Mouse (Mus musculus): ENCODE results near the gene Cyp21a1. TPM values are rescaled to one million over a fixed set of nuclear protein-coding genes. Genes with fewer than 3 reads are reported as not detected.
"Not testable (repeated sequence)": the region's sequence is repeated elsewhere in the genome, so short reads cannot be mapped to it uniquely, and the experiment has no call there.

The Cyp21a1 gene
- polyA plus RNA-seq (2014; fragmentation: Nextera tagmentation; extraction: Ambion mirVana) = not detected in 2 replicates

GRCm38 (mm10) chr17:34804301-34804700, at the start of gene Cyp21a1:
Gene Cyp21a1, minus strand, starts transcription at chr17:34804561.
- not testable (repeated sequence) for H3K4me2 ChIP-seq; H3K4me1 ChIP-seq (ENCODE audit: control insufficient read depth, insufficient read depth, low read length); H3K9ac ChIP-seq (ENCODE audit: low read length); H3K27ac ChIP-seq (ENCODE audit: low read depth, low read length); H3K36me3 ChIP-seq (ENCODE audit: control insufficient read depth, insufficient read depth, low read length); H3K9me3 ChIP-seq (ENCODE audit: control insufficient read depth, low read length); H3K27me3 ChIP-seq (ENCODE audit: control insufficient read depth, insufficient read depth, low read length); H3K4me3 ChIP-seq (ENCODE audit: low read depth, low read length); DNase-seq (ENCODE audit: low spot score, missing footprints); ATAC-seq (ENCODE audit: low FRiP score)
- 100% methylated on average over 1 of the region's 6 CpGs for WGBS

DNA sequence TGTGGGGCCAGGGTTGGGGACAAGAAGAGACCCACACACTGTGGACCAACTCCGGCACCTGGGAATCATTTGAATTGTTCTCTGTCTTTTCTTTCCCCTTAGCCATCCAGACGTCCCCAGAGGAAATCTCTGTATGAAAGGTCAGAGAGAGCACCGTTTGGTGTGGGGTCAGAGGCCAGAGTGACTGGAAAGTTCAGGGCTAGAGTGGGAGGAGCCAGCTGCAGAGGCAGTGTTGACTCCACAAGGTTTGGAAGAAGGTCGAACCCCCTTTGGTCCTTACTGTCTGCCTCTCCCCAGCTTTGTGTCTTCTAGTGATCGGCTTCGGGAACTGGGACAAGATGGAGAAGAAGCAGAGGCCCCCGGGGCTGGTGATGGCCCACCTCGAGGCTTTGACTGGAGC, 49.1 kb upstream of the Cyp21a1 start:
- Histone ChIP-seq H3K36me3 (ENCODE audit: control insufficient read depth, insufficient read depth, low read length) (peaks cover 2% of the 10 kb centered on the region; the same call in 1 of the 2 replicates), H3K9ac (ENCODE audit: low read length) (no peak overlapping the region), H3K27me3 (ENCODE audit: control insufficient read depth, insufficient read depth, low read length) (no peaks in the 10 kb centered on the region), H3K9me3 (ENCODE audit: control insufficient read depth, low read length) (no peaks in the 10 kb centered on the region), H3K4me3 (ENCODE audit: low read depth, low read length) (no peak overlapping the region), H3K27ac (ENCODE audit: low read depth, low read length) (no peak overlapping the region), H3K4me2 (no peak overlapping the region), H3K4me1 (ENCODE audit: control insufficient read depth, insufficient read depth, low read length) (peaks cover 14% of the 10 kb centered on the region)
- WGBS = 80% methylated on average over 8 of the region's 8 CpGs
- no peak for DNase-seq (ENCODE audit: low spot score, missing footprints)
- no peak for ATAC-seq (ENCODE audit: low FRiP score)

DNA sequence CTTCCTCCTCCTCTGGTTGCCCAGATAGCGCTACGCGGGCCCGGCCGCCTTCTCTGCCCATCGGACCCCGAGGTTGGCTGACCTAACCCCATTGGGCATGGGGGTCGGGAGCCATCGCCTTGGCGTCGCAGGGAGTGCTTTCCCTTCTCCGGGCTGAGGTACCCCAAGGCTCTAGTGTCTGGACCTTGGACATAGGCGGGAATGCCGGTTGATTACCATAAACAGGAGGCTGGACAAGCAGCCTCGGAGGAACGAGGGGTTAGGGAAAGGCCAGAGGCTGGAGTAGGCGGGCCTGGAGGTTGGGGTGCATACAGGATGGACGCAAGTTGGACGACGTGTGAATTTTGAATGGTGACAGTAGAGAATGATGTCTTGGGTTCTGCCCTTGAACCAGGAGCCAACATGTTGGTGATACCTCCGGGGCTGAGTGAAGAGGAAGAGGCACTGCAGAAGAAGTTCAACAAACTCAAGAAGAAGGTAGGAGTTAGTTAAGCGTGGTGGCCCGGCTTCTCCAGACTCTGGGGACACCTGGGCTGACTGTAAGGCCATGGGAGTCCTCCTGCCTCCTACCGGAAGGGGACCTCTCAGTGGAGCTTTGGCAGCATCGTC, 46.3 kb upstream of the Cyp21a1 start:
- peaks cover 14% of the 10 kb centered on the region for H3K4me1 ChIP-seq (ENCODE audit: control insufficient read depth, insufficient read depth, low read length)
- no peaks in the 10 kb centered on the region for H3K9me3 ChIP-seq (ENCODE audit: control insufficient read depth, low read length)
- no peak; the same call in 1 of the 2 replicates for ATAC-seq (ENCODE audit: low FRiP score)
- no peak for DNase-seq (ENCODE audit: low spot score, missing footprints)
- H3K27ac ChIP-seq (ENCODE audit: low read depth, low read length) = no peak overlapping the region
- peaks cover 9% of the 10 kb centered on the region; the same call in 1 of the 2 replicates for H3K36me3 ChIP-seq (ENCODE audit: control insufficient read depth, insufficient read depth, low read length)
- H3K9ac ChIP-seq (ENCODE audit: low read length) = peak overlapping the region; percentile 84
- peak overlapping the region; percentile 72 for H3K4me3 ChIP-seq (ENCODE audit: low read depth, low read length)
- under 1% methylated on average over 25 of the region's 25 CpGs for WGBS
- H3K4me2 ChIP-seq = peak overlapping the region; percentile 86
- no peaks in the 10 kb centered on the region for H3K27me3 ChIP-seq (ENCODE audit: control insufficient read depth, insufficient read depth, low read length)

GRCm38 (mm10) chr17:34849722-34850516, 45.6 kb upstream of the Cyp21a1 start, which contains the start of the genes Skiv2l and Nelfe:
Gene Skiv2l, minus strand, starts transcription at chr17:34850210.
Gene Nelfe, plus strand, starts transcription at chr17:34850391.
- Histone ChIP-seq H3K4me1 (ENCODE audit: control insufficient read depth, insufficient read depth, low read length) (peaks cover 14% of the 10 kb centered on the region), H3K4me3 (ENCODE audit: low read depth, low read length) (peak within 1 kb of the TSS; percentile 72), H3K27me3 (ENCODE audit: control insufficient read depth, insufficient read depth, low read length) (no peaks in the 10 kb centered on the region), H3K9ac (ENCODE audit: low read length) (peak within 1 kb of the TSS; percentile 84), H3K9me3 (ENCODE audit: control insufficient read depth, low read length) (no peaks in the 10 kb centered on the region), H3K27ac (ENCODE audit: low read depth, low read length) (no peak within 1 kb of the TSS), H3K4me2 (peak within 1 kb of the TSS; percentile 86), H3K36me3 (ENCODE audit: control insufficient read depth, insufficient read depth, low read length) (peaks cover 9% of the 10 kb centered on the region; the same call in 1 of the 2 replicates)
- 1% methylated on average over 65 of the region's 65 CpGs for WGBS
- DNase-seq (ENCODE audit: low spot score, missing footprints) = peak; percentile 100
- ATAC-seq (ENCODE audit: low FRiP score) = peak; percentile 97

- Histone ChIP-seq H3K27me3 (ENCODE audit: control insufficient read depth, insufficient read depth, low read length) (no peaks in the 10 kb centered on the region), H3K4me3 (ENCODE audit: low read depth, low read length) (no peak overlapping the region), H3K9me3 (ENCODE audit: control insufficient read depth, low read length) (no peaks in the 10 kb centered on the region), H3K36me3 (ENCODE audit: control insufficient read depth, insufficient read depth, low read length) (peaks cover 15% of the 10 kb centered on the region), H3K4me1 (ENCODE audit: control insufficient read depth, insufficient read depth, low read length) (peaks cover 14% of the 10 kb centered on the region), H3K27ac (ENCODE audit: low read depth, low read length) (no peak overlapping the region), H3K4me2 (no peak overlapping the region), H3K9ac (ENCODE audit: low read length) (no peak overlapping the region)
- no peak for ATAC-seq (ENCODE audit: low FRiP score)
- no peak for DNase-seq (ENCODE audit: low spot score, missing footprints)
- 86% methylated on average over 7 of the region's 7 CpGs for WGBS
Measured at GRCm38 (mm10) chr17:34847615-34848014, 43.3 kb upstream of the Cyp21a1 start.

DNA sequence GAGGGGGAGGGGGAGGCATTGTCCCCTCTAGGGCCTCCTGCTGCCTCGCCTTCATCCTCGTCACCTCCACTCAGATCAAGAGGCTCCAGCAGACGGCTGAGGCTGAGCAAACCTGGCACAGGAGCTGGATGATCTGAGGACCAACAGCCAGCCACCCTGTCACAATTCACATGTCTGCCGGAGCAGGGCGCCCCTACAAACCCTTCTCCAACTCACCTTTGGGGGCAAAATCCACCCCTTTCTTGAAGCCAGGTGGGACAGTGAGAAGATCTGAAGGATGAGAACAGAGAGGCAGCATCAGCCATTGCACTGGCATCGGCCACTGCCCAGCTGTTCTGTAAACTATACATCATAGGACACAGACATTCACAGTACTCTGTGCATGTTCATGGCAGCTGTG, 42.8 kb upstream of the Cyp21a1 start:
- Histone ChIP-seq H3K9me3 (ENCODE audit: control insufficient read depth, low read length) (no peaks in the 10 kb centered on the region), H3K36me3 (ENCODE audit: control insufficient read depth, insufficient read depth, low read length) (peaks cover 15% of the 10 kb centered on the region), H3K27ac (ENCODE audit: low read depth, low read length) (no peak overlapping the region), H3K4me3 (ENCODE audit: low read depth, low read length) (no peak overlapping the region), H3K27me3 (ENCODE audit: control insufficient read depth, insufficient read depth, low read length) (no peaks in the 10 kb centered on the region), H3K4me2 (no peak overlapping the region), H3K4me1 (ENCODE audit: control insufficient read depth, insufficient read depth, low read length) (peaks cover 14% of the 10 kb centered on the region), H3K9ac (ENCODE audit: low read length) (no peak overlapping the region)
- DNase-seq (ENCODE audit: low spot score, missing footprints) (no peak), ATAC-seq (ENCODE audit: low FRiP score) (no peak)
- 84% methylated on average over 6 of the region's 6 CpGs for WGBS

- H3K27me3 ChIP-seq (ENCODE audit: control insufficient read depth, insufficient read depth, low read length) = no peaks in the 10 kb centered on the region
- H3K4me2 ChIP-seq = no peak overlapping the region
- ATAC-seq (ENCODE audit: low FRiP score) (no peak), DNase-seq (ENCODE audit: low spot score, missing footprints) (no peak)
- WGBS = 93% methylated on average over 13 of the region's 13 CpGs
- H3K9ac ChIP-seq (ENCODE audit: low read length) = no peak overlapping the region
- no peak overlapping the region for H3K27ac ChIP-seq (ENCODE audit: low read depth, low read length)
- H3K9me3 ChIP-seq (ENCODE audit: control insufficient read depth, low read length) = no peaks in the 10 kb centered on the region
- H3K36me3 ChIP-seq (ENCODE audit: control insufficient read depth, insufficient read depth, low read length) = peaks cover 18% of the 10 kb centered on the region
- H3K4me1 ChIP-seq (ENCODE audit: control insufficient read depth, insufficient read depth, low read length) = peaks cover 4% of the 10 kb centered on the region; the same call in 1 of the 2 replicates
- H3K4me3 ChIP-seq (ENCODE audit: low read depth, low read length) = no peak overlapping the region
Measured at GRCm38 (mm10) chr17:34844884-34845283, 40.5 kb upstream of the Cyp21a1 start.

DNA sequence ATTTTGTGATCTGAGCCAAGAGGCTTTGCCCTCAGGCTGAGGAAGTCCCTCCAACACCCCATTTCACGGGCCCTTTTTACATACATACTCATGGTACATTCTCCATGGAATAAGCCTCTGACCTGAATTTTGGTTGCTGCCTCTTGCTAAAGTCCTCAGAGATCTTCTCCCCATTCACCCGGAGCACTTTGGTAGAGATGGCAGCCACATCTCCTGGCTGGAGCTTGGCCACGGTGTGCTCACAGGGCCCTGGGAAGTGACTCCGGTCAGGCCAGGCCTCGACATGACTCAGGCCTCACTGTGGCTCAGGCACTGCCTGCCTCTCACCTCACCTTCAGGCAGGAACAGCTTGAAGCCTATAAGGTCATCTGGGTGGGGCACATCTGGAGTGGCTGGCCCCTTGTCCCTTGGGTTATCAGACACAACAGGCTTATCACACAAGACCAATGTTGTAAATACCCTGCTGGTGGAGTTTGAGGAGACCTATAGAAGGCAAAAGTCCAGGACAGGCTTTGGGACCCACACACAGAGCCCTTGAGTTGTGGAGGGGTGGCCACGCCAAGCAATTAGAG, 36.5 kb upstream of the Cyp21a1 start:
- H3K27me3 ChIP-seq (ENCODE audit: control insufficient read depth, insufficient read depth, low read length) = no peaks in the 10 kb centered on the region
- H3K4me3 ChIP-seq (ENCODE audit: low read depth, low read length) = no peak overlapping the region
- H3K36me3 ChIP-seq (ENCODE audit: control insufficient read depth, insufficient read depth, low read length) = peaks cover 12% of the 10 kb centered on the region
- ATAC-seq (ENCODE audit: low FRiP score) (no peak), DNase-seq (ENCODE audit: low spot score, missing footprints) (peak; percentile 82)
- H3K9me3 ChIP-seq (ENCODE audit: control insufficient read depth, low read length) = no peaks in the 10 kb centered on the region
- no peak overlapping the region for H3K4me2 ChIP-seq
- H3K9ac ChIP-seq (ENCODE audit: low read length) = no peak overlapping the region
- H3K27ac ChIP-seq (ENCODE audit: low read depth, low read length) = no peak overlapping the region
- WGBS = 89% methylated on average over 6 of the region's 6 CpGs
- peaks cover 14% of the 10 kb centered on the region for H3K4me1 ChIP-seq (ENCODE audit: control insufficient read depth, insufficient read depth, low read length)

GRCm38 (mm10) chr17:34838785-34839184, 34.4 kb upstream of the Cyp21a1 start:
- WGBS = 88% methylated on average over 7 of the region's 7 CpGs
- ATAC-seq (ENCODE audit: low FRiP score) (no peak), DNase-seq (ENCODE audit: low spot score, missing footprints) (no peak)
- Histone ChIP-seq H3K27ac (ENCODE audit: low read depth, low read length) (no peak overlapping the region), H3K9ac (ENCODE audit: low read length) (no peak overlapping the region), H3K27me3 (ENCODE audit: control insufficient read depth, insufficient read depth, low read length) (no peaks in the 10 kb centered on the region), H3K4me2 (no peak overlapping the region), H3K4me1 (ENCODE audit: control insufficient read depth, insufficient read depth, low read length) (peaks cover 17% of the 10 kb centered on the region), H3K9me3 (ENCODE audit: control insufficient read depth, low read length) (no peaks in the 10 kb centered on the region), H3K4me3 (ENCODE audit: low read depth, low read length) (no peak overlapping the region), H3K36me3 (ENCODE audit: control insufficient read depth, insufficient read depth, low read length) (peaks cover 4% of the 10 kb centered on the region)
